Mouse (Mus musculus) embryo, embryonic 9.5 days (tissue): ENCODE measurements around the gene Slc47a1.
A peak's percentile ranks its signal among the peaks of the same experiment; 100 is the strongest.
"Not testable (repeated sequence)": the region's sequence is repeated elsewhere in the genome, so short reads cannot be mapped to it uniquely, and the experiment has no call there.

Experiments used
- DNase-seq: peaks from one replicate; pipeline ENCODE4 v3.0.0-alpha.2; 2017; ENCODE audit errors: extremely low spot score

Gene Slc47a1

DNA sequence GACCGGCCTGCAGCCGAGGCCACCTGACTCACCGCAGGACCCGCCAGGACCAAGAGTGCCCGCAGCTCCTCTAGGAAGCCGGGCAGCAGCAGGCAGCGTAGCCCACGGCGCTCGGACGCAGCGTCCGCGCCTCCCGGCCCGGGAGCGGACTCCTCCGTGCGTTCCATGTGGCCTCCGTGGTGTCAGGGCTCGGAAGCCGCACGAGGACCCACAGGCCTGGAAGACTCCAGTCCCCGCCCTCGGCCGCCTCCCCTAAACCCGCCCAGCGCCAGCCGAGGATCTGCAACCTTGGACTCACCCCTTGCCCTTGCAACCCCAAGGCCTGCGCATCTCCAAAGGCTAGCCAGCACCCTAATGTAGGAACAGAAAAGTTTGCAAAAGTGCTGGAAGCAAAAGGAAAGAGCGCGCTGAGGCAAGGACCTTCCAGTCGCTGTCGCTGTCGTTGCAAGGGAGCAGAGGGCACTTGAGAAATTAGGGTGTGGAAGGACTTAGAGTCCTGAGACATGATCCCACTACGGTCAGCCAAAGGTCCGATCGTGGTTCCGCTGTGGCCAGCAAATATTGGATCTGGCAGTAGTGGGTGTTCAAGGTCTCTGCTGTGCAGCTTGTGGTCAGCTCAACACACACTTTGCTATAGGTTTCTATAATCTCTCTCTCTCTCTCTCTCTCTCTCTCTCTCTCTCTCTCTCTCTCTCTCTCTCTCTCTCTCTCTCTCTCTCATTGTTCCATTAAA, at the start of gene Slc47a1:
Gene Slc47a1, minus strand, starts transcription at position 465 of the 733 bp plus-strand sequence.
- peak; percentile 27 for DNase-seq

- no peak for DNase-seq
Observed at GRCm38 (mm10) chr11:61419253-61419652, 41.1 kb upstream of the Slc47a1 start.

DNA sequence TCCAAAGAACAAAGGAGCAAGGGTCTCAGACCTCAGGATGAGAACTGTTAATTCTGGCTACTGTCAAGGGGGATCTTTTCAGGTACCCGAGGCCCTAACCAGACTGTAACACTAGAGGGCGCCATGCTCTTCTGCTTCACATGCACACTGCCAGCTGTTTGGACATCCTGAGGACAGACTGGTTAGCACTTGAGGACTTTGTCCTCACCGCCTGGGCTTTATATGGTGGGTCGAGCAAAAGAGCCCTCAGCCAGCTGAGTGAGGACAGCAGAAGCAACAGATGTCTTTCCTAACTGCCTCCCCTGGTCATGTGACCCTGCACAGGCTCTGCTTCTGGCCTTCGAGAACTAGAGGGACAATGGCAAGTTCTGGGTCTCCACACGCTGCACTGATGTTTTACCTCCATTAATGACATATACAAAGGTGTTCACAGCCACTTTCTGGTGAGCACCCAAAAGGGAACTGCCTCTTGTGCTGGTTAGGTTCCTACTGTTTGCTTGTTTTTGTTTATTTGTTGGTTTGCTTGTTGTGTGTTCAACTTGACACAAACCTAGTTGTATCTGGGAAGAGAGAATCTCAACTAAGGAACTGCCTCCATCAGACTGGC, 39.9 kb upstream of the Slc47a1 start:
- peak; percentile 83 for DNase-seq

DNA sequence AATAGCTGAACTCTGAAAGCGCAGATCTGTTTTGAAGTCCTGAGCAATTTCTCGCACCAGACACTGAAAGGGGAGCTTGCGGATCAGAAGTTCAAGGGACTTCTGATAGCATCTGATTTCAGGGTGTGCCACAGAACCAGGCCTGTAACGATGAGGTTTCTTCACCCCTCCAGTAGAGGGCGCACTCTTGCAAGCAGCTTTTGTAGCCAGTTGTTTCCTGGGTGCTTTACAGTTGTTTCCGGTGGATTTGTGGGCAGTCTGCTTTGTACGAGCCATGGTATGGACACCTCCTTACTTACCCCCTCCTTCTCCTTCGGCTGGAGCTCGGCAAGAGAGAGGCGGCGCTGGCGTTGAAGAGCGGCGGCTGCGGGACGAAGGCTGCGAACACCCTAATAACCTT, 38.4 kb upstream of the Slc47a1 start:
- DNase-seq, result not testable (repeated sequence)

GRCm38 (mm10) chr11:61415444-61415843, 37.3 kb upstream of the Slc47a1 start:
- no peak for DNase-seq

- DNase-seq, result no peak
Observed at GRCm38 (mm10) chr11:61414560-61414959, 36.4 kb upstream of the Slc47a1 start.

DNA sequence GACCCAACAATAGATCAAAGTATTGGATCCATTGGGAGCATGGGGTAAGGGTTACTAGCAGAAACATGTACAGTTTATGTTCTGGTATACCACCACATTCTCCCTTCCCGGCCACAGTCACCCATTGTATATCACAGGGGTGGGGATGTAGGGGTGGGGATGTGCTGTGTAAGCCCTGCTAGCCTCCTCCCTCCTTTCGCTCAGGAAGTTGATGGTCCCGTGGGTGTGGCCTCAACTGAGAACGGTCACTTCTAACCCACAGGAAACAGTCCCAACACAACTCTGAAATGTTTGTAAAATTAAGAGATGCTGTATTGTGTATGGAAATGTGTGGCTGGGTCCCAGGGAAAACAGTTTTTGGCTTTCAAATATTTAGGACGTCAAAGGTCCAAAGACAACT, 35.3 kb upstream of the Slc47a1 start:
- DNase-seq, result no peak

GRCm38 (mm10) chr11:61411809-61412208, 33.7 kb upstream of the Slc47a1 start:
- no peak for DNase-seq

DNA sequence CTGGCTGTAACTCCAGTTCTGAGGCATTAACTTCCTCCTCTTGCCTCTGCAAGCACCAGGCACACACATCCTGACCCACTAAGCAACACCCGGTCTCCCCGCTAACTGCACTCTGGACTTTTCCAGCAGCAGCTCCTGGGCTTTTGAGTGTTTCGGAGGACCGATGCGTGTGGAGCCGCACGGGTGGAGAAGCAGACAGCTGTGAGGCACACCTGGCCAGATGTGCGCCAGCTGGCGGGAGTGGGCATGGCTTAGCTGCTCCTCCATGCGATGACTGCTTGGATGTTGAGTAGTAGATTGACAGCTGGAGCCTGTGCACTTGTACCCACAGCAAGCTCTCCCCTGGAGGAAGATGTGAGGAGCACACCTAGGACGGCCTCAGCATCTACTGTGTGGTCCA, 33.1 kb upstream of the Slc47a1 start:
- no peak for DNase-seq

DNA sequence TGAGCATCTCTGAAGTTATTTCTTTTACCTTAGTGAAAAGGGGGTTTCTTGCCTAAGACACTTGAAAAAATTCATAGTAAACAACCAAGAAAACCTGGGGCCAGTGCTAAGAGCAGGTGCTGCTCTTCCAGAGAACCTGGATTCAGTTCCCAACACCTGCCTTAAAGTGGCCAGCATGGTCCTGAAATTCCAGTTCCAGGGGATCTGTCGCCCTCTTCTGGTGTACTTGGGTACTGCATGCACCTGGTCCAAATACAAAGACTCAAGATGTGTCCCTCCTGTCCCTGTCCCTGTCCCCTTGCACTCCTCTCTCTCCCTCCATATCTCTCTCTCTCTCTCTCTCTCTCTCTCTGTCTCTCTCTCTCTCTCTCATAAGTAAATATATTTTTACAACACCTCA, 32.0 kb upstream of the Slc47a1 start:
- DNase-seq, result peak; percentile 86

GRCm38 (mm10) chr11:61409051-61409450, 30.9 kb upstream of the Slc47a1 start:
- no peak for DNase-seq

GRCm38 (mm10) chr11:61408184-61409027, 30.3 kb upstream of the Slc47a1 start:
- peak; percentile 58 for DNase-seq

DNA sequence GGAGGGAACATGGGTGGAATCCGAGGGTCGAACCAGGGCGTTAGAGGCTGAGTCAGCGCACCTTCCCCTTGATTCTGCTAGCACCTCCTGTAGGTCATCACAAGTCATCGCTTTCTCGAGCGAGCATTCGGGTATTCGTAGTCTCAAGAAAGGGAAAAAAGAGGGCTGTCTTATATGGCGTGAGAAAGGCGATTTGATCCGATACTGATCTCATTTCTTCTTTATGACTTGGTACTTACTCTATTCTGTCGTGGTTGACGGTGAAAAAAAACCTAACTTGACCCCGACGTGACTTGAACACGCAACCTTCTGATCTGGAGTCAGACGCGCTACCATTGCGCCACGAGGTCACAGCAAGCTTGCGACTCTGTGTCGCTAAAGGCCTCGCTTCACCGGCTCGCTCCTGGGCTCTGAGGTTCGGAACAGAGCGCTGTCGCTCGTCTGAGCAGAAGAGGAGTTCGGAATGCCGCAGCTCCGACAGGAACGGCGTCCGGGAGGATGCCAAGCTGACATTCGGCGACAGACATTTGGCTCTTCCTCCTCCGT, 29.6 kb upstream of the Slc47a1 start:
- peak; percentile 98 for DNase-seq

GRCm38 (mm10) chr11:61401794-61402193, 23.6 kb upstream of the Slc47a1 start:
- DNase-seq, result no peak

DNA sequence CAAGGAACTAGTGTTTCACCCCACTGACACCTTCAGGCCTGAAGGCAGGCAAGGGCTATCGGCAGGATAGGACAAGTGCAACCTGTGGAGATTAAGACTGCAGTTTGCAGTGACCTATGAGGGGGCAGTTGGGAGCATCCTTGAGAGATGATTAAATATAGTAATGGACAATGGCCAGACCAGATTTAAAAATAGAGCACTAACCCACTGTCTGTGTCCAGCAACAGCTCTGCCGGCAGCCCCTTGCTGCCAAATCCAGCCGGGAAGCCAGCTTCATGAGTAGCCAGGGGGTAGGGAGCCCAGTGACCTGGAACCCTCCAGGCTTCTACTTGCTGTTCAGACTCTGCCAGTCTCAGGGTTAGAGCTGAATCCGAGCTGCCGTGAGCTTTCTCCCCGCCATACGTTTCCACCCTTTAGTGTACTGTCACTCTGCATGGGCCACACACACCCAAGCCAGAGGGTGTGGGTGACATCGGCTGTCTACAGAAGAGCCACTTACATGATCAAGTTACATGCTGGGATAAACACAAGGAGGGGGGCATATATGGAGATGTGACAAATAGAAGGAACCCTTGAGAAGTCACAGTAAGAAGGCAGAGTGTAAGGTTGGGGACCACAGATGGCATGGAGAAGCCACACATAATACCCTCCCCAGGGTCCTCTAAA, 22.7 kb upstream of the Slc47a1 start:
- no peak for DNase-seq

DNA sequence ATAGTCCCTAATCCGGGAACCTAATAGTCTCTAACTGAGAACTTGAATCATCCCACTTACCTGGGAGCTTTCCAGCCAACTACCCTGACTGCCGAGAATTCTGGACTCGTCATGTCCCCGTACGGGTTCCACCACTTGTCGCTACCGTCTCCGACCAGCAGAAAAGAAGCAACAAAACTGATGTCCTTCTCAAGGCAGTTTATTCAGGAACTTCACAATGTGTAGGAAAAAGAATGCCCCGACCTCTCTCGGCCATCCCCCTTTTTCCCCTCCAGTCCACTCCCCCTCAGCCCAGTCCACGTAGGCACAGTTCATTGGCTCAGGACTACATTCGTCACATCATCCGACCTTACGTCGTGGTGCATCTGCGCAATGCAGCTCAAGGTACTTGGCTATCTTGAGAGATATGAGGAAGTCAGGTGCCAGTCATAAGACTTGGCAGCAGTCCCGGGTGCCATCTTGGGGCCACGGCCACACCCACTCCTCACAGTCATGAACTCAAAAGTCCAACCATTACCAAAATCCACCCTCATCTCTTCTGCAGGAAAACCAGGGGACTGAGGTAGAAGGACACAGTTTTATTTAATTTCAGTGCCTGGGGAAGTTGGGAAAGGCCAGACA, 19.4 kb upstream of the Slc47a1 start:
- not testable (repeated sequence) for DNase-seq

DNA sequence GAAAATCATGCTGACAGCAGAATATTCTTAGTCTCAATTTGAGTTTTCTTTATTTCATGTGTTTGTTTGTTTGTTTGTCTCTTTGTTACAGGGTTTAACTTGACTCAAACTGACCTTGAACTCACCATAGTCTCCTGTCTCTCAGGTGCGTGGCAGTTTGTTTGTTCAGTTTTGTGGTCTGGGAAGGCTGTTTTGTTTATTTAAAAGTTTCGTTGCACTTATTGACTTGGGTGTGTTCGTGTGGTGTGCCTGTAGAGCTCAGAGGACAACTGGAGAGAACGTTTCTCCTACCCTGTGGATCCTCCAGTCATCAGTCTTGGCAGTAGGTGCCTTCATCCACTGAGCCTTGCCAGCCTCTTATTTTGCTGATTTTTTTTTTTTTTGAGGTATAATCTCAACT, 10.8 kb upstream of the Slc47a1 start:
- DNase-seq, result no peak

DNA sequence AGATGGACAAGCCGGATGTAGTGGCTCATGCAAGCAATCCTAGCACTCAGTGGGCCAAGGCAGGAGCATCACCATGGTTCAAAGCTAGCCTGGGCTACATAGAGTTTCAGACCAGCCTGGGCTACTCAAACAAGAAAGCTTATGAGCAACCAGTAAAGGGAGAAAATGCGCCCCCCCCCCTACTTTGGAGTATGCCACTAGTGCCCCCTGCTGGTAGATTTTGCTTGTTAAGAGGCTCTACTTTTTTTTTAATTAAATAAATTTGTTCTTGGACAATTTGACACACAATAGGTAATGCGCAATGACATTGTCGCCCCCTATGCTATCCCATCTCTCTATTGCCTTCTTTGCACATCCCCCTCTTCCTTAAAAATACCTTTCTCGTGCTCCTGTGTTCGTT, 9.9 kb upstream of the Slc47a1 start:
- DNase-seq, result peak; percentile 41

DNA sequence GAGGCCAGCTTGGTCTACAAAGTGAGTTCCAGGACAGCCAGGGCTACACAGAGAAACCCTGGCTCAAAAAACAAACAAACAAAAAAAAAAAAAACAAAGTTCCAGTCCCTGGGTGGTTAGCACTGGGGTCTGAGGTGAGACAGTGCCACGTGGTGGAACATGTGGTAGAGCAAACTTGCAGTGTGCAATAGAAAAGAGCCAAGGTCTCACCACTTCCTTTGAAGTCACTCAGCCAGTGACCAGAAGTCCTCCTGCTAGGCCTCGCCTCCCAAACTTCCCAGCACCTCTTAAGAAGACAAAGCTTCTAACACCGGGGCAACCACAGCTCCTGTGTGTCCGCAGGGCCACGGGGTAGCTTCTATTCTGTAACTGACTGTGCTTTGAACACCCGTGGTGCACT, 9.1 kb upstream of the Slc47a1 start:
- DNase-seq, result no peak

DNA sequence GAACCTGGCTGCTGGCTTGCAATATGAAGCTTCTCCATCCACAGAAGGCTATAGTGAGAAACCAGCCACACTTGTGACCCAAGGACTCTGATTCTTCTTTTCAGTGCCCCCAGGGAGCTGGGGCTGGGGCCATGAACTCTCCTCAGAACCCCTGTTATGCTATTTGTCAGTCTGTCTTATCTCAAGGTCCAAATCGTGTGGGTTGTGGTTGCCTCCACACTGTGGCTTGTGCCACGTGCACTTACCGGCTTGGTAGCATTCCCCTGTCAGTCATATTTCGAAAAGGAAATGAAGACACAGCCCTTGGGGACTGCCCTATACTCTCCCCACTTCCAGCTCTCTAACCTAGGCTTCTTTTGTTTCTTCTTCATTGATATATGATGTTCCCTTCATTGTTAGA, 7.6 kb upstream of the Slc47a1 start:
- no peak for DNase-seq

GRCm38 (mm10) chr11:61381272-61381671, 3.1 kb upstream of the Slc47a1 start:
- no peak for DNase-seq
